Mouse (Mus musculus) spleen, postnatal 4 days (tissue): ENCODE results near the gene Olfr69.
"Not testable (repeated sequence)": the region's sequence is repeated elsewhere in the genome, so short reads cannot be mapped to it uniquely, and the experiment has no call there.

Source experiments
- DNase-seq, 2 experiments: peaks; one replicate each; pipeline ENCODE4 v3.0.0; 2022; ENCODE audit warnings: low spot score in 2 of 2

Gene Olfr69

DNA sequence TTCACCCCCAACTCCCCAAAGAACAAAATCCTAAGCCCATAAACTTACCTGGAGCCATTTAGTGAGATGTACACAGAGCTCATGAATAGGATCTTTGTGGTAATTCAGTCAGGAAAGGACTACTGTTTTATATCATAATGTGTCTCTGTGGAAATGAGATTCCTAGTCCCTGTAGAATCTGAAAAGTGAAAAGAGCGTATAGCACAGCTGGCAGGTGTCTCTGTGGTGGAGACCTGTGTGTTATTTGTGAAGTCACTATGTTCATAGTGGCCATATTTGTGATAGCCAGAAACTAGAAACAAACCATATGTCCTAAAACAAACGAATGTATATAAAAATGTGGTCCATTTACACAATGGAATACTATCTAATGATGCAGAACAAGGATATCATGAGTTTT, at the start of gene Olfr69:
Gene Olfr69 (minus strand): TSS at position 101 of the 400 bp plus-strand sequence.
- no peak for DNase-seq

DNA sequence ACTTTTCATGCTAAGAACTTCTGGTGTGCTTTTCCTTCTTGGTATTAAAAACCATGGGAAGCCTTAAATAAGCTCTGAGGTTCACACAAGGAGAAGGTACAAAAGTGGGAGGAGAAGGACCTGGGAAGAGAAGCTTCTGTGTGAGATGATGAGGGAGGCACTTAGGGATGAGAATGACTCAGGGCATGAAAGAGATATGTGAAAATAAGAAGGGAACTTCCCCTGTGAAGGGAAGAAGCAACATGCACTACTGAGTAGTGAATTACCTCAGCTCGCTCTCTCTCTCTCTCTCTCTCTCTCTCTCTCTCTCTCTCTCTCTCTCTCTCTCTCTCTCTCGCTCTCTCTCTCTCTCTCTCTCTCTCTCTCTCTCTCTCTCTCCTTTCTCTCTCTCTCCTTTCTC, 43.7 kb upstream of the Olfr69 start:
- DNase-seq = not testable (repeated sequence)

DNA sequence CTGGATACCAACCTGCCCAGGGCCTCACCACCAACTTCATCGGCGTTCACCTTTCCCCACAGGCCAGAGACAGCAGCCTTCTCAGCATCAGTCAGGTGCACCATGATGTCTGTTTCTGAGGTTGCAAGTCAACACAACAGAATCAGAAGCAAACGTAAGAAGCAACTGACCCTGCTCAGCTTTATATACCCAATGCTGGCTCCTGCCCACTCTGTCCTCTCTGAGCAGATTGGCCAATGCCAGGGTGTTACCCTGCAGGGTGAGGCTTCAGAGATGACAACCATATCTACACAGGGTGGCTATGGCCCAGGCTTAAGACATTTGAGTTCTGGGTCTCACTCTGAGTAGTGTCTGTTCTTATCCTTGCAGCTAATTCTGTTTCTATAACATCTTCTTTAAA, 42.4 kb upstream of the Olfr69 start, which contains the start of gene Hbb-bt:
Gene Hbb-bt (minus strand): TSS at position 231 of the 400 bp plus-strand sequence.
- DNase-seq = peak; percentile 83 to 85

DNA sequence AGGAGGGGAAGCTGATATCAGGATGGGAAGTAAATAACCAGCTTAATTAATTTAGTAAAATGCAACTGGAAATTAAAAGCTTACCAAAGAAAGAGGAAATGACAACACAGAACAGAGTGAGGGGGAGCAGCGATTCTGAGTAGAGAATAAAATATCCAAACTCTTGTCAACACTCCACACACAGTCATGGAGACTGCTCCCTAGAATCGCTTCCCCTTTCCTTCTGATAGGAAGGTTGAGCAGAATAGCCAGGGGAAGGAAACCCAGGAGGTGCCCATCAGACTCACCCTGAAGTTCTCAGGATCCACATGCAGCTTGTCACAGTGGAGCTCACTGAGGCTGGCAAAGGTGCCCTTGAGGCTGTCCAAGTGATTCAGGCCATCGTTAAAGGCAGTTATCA, 41.8 kb upstream of the Olfr69 start:
- not testable (repeated sequence) for DNase-seq

DNA sequence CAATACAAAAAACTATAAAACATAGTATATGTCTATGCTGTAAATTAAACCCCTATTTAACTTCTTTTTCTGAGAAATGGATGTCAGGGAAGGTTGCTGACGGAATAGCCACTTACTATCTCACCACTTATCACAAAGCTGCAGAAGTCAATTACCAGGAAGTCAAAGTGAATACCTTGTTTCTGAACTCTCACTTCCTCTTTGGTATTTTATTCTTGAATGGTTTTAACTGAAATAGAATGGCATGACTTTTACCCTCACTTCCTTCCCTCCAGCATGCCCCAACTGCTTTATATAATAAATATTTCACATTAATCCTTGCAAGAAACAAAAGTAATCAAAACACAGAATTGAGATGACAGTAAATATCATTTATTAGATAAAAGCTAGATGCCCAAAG, 40.8 kb upstream of the Olfr69 start:
- no peak for DNase-seq

DNA sequence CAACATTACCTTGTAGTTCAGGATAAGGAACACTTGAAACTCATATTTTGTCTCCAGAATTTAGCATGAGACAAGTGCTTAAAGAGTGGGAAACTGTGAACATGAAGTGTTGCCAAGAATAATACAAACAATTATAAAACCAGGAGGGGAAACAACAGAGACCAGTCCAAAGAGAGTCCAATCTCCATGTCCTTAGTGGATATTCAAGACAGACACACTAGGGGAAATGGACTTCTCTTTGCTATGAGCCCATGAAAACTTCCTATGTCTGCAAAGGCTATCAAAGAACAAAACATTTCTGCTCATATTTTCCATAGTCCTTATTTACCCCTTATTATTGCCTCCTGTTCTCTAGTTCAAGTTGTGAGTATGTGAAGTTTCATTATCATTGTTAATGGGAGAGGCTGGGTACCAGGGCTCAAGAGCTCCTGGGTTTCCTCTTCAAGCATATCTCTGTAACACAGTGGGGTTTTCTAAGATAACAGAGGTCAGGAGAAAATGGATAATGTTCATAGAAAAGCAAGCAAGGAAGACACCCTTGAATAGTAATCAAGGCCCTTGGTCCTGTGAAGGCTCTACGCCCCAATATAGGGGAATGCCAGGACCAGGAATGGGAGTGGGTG, 39.9 kb upstream of the Olfr69 start:
- peak in 1 of 2 experiments; percentile 48 for DNase-seq

DNA sequence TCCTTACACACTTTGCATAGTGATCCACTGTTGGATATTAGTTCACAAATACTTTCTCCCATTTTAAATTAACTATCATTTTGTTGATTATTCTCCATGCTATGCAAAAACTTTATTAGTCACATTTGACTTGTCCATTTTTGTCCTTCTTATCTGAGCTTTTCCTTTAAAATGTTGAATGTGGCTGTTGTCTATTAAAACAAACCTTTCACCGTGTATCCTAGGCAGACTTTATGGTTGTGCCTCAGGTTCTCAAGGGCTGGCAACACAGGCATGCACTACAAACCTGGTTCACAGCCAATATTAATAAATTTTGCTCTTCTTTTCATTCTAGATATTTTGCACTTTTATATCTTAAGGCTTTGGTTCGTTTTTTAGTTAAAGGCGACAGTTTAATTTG, 39.4 kb upstream of the Olfr69 start:
- DNase-seq = peak in 1 of 2 experiments; percentile 65

DNA sequence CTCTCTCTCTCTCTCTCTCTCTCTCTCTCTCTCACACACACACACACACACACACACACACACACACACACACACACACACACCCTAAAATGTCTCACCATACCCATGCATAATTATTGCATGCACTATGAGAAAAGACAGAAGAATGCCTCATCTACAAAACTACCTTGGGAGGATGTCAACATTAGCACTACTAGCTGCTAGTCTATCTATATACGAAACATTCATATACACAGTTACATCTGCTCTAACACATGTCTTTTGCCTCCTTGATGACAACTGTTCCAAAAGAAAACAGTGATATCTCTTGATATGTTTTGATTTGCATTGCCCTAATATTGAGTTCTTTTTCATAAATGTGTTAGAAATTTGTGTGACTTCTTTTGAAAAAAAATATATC, 38.9 kb upstream of the Olfr69 start:
- DNase-seq = peak in 1 of 2 experiments; percentile 53

DNA sequence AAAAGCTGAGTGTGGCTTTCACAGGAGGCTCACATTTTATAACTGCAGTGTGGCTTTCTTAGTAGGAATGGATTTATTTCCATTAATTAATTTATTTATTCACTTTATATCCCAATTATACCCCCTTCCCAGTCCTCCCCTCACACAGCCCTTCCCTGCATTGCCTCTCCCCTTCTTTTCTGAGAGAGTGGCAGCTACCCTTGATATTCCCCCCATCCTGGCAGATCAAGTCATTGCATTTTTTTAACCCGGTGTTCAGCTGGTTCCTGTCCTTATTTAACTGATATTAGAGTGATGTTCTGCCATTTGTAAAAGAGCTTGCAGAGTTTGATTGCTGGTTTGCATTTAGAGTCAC, 38.4 kb upstream of the Olfr69 start:
- peak in 1 of 2 experiments; percentile 66 for DNase-seq

DNA sequence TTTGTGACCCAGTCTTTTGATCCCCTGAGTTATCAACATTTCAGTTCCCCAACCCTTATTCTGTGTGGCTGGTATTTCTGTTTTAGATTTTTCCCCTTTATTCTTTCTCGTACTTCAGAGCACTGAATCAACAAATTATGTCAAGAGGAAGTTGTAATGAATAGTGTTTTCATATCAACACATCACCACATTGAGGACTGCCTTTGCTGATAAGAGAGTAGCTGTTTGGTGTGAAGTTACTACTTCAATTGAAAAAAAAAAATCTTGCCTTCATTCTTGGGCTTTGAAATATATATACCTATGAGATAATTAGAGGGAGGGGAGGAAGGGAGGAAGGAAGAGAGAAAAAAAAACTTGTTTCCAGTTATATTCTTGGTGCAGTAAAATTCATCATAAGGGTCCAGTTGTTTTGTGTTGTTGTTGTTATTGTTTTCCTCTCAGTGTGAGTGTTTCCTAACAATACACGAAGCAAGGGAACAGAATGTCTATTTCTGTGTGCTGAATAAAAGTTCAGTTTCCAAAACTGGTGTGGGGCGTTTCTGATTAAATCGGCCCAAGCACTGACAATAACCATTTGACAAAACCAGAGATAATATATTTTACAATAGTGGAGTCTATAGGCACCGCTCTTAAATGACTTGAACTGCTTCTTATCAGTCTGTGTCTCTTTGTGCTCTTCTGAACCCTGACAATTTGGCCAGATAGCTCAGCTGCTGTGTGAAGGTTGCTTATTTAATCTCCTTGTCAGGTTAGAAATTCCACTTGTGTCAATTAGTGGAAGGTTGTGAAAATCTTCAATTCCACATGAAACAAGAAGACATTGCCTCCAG, 37.8 kb upstream of the Olfr69 start:
- peak in 1 of 2 experiments; percentile 39 for DNase-seq

DNA sequence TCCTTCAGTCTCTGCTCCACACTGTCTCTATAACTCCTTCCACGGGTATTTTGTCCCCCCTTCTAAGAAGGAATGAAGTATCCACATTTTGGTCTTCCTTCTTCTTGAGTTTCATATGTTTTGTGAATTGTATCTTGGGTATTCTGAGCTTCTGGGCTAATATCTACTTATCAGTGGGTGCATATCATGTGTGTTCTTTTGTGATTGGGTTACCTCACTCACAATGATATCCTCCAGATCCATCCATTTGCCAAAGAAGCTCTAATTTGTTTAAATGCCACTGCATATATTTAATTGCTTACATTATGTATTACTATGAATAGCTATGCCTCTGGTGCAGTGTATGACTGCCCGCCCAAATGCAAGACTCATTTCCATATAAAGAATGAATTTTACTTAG, 36.7 kb upstream of the Olfr69 start:
- not testable (repeated sequence) for DNase-seq

DNA sequence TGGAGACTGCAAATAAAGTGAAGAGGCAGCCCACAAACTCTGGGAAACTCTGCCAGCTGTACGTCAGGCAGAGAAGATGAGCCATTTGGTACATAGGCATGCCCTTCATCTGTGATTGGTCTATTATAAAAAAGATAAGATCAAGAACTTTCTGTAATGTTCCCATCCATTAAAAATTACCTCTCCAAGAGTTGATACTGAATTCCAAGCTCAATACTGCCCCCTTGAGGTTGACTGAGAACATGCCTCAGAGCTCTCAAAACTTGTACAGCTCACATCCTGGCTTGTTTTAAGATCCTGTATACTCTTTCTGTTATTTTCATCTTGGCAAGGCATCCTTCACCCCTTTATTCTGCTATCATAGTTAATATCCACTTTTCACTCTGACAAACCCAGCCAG, 35.5 kb upstream of the Olfr69 start:
- DNase-seq = peak; percentile 46 to 57

DNA sequence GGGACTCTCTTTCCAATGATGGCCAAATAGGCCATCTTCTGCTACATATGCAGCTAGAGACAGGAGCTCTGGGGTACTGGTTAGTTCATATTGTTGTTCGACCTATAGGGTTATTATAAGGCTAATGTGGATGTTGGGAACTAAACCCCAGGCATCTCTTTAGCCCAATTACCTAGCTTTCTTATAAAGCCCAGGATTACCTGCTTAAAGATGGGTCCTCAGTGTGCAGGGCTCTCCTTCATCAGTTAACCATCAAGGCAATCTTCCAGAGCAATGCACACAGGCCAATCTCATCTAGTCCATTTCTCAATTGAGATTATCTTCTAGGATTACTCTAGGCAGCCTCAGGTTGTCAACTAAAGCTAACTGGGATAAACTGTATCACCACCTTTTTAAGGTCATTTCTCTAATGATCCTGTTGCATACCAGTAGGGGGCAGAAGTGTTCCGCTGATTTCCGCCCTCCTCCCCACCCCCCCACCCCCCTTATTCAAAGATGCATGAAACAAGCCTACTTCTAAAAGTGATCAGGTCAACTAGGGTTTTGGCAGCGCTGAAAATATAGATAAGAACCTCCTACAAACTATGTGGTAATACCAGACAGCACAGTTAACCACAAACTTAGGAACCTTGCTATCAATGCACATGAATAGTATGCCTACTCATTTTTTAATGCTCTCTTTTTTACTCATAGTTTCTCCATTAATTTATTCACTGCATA, 21.4 kb upstream of the Olfr69 start:
- DNase-seq = peak in 1 of 2 experiments; percentile 63

DNA sequence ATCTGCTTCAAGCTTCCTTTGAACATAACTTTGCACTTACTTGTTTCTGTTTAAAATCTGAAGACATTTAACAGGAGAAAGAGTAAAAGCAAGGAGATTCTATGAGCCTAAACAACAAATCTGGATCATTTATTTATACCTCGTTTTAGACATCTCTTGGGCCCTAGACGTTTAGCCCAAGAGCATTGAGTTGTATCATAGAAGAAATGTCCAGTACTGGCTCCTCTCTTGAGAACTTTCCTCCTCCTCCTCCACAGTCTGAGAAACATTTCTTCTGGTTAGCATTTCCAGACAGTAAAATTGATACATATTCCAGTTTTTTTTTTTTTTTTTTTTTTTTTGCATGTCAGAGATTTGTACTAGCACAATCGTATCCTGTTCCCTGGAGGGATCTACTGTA, 20.3 kb upstream of the Olfr69 start, which contains the start of gene Olfr67:
Gene Olfr67 (minus strand): TSS at position 101 of the 400 bp plus-strand sequence.
- DNase-seq = no peak

DNA sequence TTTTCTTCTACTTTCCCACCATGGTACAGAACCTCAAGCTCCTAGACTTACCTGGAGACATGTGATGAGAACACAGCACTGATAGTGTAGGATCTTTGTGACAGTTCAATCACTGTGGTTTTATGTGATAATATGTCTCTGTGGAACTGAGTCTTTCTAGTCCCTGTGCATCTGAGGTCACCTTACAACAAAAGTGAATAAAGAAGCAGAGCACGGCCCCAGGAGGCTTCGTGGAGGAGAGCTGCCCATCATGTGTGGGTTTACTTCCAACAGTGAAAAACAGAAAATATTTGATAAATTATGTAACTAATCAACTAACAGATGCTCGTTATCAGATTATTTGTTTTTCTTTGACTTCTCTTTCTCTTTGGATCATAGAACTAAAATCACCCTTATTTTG, 8.2 kb upstream of the Olfr69 start, which contains the start of gene Olfr68:
Gene Olfr68 (minus strand): TSS at position 101 of the 400 bp plus-strand sequence.
- no peak for DNase-seq

DNA sequence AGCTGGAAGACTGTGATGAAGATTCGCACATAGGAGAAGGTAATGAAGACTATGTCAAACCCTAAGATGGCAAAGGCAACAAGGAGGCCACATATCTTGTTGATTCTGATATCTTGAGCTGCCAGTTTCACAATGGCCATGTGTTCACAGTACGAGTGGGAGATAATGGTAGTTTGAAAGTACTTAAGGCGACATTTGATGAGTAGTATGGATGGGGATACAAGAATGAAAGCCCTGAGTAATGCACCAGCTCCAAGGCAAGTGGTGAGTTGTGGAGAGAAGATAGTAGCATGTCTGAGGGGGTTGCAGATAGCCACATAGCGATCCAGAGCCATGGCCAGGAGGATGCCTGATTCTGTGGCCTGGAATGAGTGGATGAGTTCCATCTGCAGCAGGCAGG, 6.3 kb upstream of the Olfr69 start:
- not testable (repeated sequence) for DNase-seq

DNA sequence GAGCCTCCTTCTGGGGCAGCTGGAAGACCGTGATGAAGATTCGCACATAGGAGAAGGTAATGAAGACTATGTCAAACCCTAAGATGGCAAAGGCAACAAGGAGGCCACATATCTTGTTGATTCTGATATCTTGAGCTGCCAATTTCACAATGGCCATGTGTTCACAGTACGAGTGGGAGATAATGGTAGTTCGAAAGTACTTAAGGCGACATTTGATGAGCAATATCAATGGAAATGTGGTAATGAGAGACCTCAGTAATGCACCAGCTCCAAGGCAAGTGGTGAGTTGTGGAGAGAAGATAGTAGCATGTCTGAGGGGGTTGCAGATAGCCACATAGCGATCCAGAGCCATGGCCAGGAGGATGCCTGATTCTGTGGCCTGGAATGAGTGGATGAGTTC, 3.7 kb downstream of the Olfr69 start:
- not testable (repeated sequence) for DNase-seq

DNA sequence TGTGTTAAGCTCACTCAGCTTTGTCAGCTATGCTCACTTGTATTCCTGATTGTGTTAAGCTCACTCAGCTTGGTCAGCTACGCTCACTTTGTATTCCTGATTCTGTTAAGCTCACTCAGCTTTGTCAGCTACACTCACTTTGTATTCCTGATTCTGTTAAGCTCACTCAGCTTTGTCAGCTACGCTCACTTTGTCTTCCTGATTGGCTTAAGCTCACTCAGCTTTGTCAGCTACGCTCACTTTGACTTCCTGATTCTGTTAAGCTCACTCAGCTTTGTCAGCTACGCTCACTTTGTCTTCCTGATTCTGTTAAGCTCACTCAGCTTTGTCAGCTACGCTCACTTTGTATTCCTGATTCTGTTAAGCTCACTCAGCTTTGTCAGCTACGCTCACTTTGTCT, 9.2 kb downstream of the Olfr69 start:
- not testable (repeated sequence) for DNase-seq

DNA sequence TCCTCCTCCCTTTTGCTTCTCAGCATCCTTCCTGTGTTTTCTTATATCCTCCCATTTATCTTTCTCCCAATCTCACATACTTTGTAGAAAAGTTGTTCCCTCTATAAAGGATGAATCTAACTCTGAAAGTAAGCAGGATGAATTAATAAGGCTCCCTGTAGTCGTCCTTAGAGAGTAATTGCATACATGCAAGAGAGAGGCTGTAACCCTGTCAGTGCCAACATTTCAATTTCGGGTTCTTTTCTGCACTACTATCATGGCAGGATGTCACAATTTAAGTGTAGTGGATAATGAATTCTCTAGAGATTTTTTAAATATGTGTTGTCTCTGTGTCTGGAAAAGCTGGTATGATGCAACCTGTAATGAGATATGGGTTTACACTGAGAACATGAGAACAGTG, 14.2 kb downstream of the Olfr69 start, which contains the start of gene Olfr630:
Gene Olfr630 (minus strand): TSS at position 101 of the 400 bp plus-strand sequence.
- DNase-seq = no peak

DNA sequence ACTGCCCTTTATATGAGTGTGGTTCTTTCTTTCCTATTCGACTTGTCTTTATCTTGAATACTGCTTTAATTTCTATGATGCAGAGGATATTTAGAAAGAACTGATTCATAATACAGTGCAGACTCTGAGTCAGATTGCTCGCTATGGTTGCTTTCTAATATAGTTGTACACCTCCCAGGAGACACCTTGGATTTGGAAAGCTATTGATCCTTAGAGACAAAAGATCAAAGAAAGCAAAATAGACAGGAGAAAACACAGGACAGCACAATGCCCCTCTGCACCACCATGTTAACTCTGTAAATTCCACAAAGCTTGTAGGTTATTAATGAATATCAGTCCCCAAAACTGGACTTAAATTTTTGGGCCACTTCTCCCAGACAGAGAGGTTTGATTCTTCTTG, 26.6 kb downstream of the Olfr69 start, which contains the start of gene Olfr629:
Gene Olfr629 (minus strand): TSS at position 101 of the 400 bp plus-strand sequence.
- no peak for DNase-seq

DNA sequence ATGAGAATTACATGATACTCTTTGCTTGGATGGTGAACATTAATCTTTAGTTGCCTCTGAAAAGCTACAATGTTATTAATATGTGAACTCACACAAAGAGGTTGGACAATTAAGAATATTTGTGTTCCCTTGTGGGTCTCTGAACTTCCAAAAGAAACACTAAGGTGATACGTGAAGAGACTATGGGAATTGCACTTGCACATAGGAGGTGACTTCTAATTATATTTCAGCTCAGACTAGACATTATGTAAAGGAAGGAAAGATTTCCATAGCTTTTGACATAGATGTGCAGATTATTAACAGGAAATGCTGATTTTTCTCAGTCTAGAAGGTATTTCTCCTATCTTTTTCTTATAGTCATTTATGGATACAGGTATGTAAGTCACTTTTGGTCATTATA, 41.3 kb downstream of the Olfr69 start, which contains the start of gene Olfr628:
Gene Olfr628 (plus strand): TSS at position 301 of the 400 bp plus-strand sequence.
- no peak for DNase-seq

DNA sequence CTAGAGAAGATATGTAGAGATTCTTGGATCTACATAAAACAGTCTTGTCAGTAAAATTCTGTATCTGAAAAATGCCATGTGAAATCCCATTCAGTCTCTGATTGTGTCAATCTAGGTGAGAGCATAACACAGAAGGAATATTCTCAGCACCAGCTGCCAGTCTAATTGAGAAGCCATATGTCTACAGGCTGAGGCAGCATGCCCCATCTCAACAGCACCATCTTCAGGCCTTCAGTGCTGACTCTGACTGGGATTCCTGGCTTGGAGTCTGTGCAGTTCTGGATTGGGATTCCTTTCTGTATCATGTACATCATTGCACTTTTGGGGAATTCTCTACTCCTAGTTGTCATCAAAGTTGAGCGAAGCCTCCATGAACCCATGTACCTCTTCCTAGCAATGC, 55.0 kb downstream of the Olfr69 start:
- DNase-seq = not testable (repeated sequence)
